Mouse (Mus musculus): ENCODE measurements around the gene Mtus2. TPM values are rescaled to one million over a fixed set of nuclear protein-coding genes. Genes with fewer than 3 reads are reported as not detected.

Mtus2 gene
- polyA plus RNA-seq, 1 experiment from 2014 or later: 6.9 TPM

DNA sequence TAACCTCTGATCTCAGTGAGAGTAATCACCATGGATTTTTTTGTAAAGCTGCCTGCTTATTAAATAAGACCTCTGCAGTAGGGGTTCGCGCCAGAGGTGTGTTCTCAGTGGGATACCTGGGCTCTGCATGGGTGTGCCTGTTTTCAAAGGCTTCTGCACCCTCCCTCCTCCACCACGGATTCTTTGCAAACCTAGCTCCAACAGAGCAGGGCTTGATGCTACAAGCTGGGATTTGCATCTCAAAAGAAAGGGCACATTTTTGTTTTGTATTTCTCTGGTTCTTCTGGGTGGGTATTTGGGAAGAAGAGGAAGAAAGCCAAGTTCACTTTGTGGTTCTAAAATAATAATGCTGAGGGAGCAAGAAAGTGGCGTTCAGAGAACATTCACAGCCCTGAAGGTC, 48.1 kb downstream of the Mtus2 start:
- H3K9ac ChIP-seq (replicated peaks): no peak overlapping the region
- ATAC-seq (ENCODE audit: insufficient number of reproducible peaks, insufficient read depth, low FRiP score, low TSS enrichment, low read depth): no peak
- H3K4me2 ChIP-seq: no peak overlapping the region
- H3K36me3 ChIP-seq: no peaks in the 10 kb centered on the region
- no peaks in the 10 kb centered on the region for H3K27me3 ChIP-seq
- no peak overlapping the region for H3K4me3 ChIP-seq (replicated peaks)
- WGBS: 34% methylated on average over 4 of the region's 4 CpGs
- no peaks in the 10 kb centered on the region for H3K9me3 ChIP-seq
- H3K4me1 ChIP-seq (replicated peaks): no peaks in the 10 kb centered on the region
- no peak overlapping the region for H3K27ac ChIP-seq

DNA sequence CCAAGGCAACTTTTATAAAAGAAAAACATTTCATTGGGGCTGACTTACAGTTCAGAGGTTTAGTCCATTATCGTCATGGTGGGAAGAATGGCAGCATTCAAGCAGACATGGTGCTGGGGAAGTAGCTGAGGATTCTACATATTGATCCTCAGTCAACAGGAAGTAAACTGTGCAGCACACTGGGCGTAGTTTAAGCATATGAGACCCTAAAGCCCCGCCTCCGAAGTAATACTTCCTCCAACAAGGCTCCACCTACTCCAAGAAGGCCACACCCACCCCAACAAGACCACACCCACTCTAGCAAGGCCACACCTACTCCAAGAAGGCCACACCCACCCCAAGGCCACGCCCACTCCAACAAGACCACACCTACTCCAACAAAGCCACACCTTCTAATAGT, 55.0 kb downstream of the Mtus2 start:
- no peak for ATAC-seq (ENCODE audit: insufficient number of reproducible peaks, insufficient read depth, low FRiP score, low TSS enrichment, low read depth)
- Histone ChIP-seq H3K4me1 (replicated peaks) (no peaks in the 10 kb centered on the region), H3K27me3 (no peaks in the 10 kb centered on the region), H3K4me3 (replicated peaks) (no peak overlapping the region), H3K36me3 (no peaks in the 10 kb centered on the region), H3K9ac (replicated peaks) (no peak overlapping the region), H3K4me2 (no peak overlapping the region), H3K27ac (no peak overlapping the region), H3K9me3 (0 out of 2 replicates have a peak, but pooled peaks cover 3% of the 10 kb centered on the region)
- WGBS: 81% methylated on average over 5 of the region's 5 CpGs

DNA sequence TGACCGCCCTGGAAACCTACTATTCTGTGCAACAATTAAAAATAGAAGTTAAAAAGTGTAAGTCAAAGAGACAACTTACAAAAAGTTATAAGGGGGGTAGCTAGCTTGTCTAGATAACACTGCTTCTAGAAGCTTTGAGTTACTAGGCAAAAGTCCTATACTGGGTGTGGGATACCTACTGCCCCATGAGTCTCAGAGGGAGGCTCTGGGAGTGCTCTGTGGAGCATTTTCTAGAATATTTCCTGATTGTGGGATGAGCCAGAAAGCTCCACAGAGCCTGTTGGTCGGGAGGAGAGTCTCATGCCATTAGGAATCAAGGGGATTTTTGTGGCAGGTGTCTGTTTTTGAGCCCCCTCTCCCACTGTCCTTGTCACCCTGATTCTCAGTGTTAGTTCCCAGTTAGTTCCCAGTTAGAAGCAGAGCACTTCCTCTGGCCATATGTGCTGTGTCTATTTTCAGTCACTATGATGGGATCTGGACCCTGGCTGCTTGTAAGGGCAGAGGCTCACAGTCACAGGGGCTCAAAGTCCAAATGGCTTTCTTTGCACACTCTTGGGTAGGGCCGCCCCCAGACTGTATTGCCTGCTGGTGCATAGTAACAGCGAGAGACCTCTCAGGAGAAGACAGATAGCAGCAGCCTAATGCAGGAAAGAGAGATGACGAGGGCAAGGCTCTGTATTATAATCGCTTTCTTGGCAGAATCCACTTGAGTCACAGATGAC, 57.2 kb downstream of the Mtus2 start:
- no peak overlapping the region for H3K4me2 ChIP-seq
- no peak overlapping the region for H3K4me3 ChIP-seq (replicated peaks)
- no peaks in the 10 kb centered on the region for H3K4me1 ChIP-seq (replicated peaks)
- H3K27me3 ChIP-seq: no peaks in the 10 kb centered on the region
- H3K9ac ChIP-seq (replicated peaks): no peak overlapping the region
- H3K9me3 ChIP-seq: peaks cover 3% of the 10 kb centered on the region; the same call in 1 of the 2 replicates
- H3K36me3 ChIP-seq: no peaks in the 10 kb centered on the region
- no peak for ATAC-seq (ENCODE audit: insufficient number of reproducible peaks, insufficient read depth, low FRiP score, low TSS enrichment, low read depth)
- WGBS: 83% methylated on average over 6 of the region's 6 CpGs
- H3K27ac ChIP-seq: no peak overlapping the region

DNA sequence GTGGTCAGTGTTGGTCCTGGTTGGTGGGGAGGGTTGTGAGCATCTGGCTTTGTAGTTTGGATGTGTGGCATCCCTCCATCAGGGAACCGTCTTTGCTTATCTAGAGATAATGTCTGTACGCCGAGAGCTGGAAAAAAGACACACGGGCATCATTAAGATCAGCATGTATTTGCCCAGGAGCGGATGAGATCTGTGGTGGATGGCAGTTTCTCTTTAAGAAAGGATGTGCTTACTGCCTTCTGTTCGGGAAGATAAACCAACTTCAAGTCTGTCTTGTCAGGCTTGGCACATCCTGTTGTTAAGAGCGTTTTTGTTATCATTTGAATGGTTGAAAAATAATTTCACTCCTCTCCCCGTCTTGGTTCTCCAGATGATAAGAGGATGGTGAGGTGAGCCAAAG, 58.3 kb downstream of the Mtus2 start:
- no peaks in the 10 kb centered on the region for H3K27me3 ChIP-seq
- 83% methylated on average over 8 of the region's 8 CpGs for WGBS
- no peak overlapping the region for H3K27ac ChIP-seq
- H3K4me2 ChIP-seq: no peak overlapping the region
- H3K36me3 ChIP-seq: no peaks in the 10 kb centered on the region
- H3K9ac ChIP-seq (replicated peaks): no peak overlapping the region
- no peak for ATAC-seq (ENCODE audit: insufficient number of reproducible peaks, insufficient read depth, low FRiP score, low TSS enrichment, low read depth)
- peaks cover 3% of the 10 kb centered on the region; the same call in 1 of the 2 replicates for H3K9me3 ChIP-seq
- no peak overlapping the region for H3K4me3 ChIP-seq (replicated peaks)
- no peaks in the 10 kb centered on the region for H3K4me1 ChIP-seq (replicated peaks)

DNA sequence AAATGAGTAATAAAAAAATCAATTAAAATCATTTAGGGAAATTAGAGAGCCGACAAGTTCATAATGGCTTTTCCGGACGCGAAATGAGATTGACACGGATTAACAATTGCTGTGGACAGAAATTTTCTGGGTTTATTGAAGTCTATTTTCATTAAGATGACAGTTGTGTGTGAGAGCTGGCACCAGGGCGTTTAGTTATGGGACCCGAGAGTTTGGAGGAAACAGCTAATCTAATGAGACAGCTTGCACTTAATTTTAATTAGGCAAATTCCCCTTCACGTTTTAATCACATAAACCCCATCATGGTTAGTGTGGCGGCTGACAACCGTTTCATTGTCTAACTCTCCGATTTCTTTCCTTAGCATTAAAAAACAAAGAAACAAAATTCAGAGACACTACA, 60.3 kb downstream of the Mtus2 start:
- 85% methylated on average over 11 of the region's 11 CpGs for WGBS
- no peak overlapping the region for H3K27ac ChIP-seq
- no peaks in the 10 kb centered on the region for H3K27me3 ChIP-seq
- no peaks in the 10 kb centered on the region for H3K4me1 ChIP-seq (replicated peaks)
- ATAC-seq (ENCODE audit: insufficient number of reproducible peaks, insufficient read depth, low FRiP score, low TSS enrichment, low read depth): no peak
- peaks cover under 1% of the 10 kb centered on the region; the same call in 1 of the 2 replicates for H3K9me3 ChIP-seq
- H3K4me3 ChIP-seq (replicated peaks): no peak overlapping the region
- no peak overlapping the region for H3K4me2 ChIP-seq
- no peak overlapping the region for H3K9ac ChIP-seq (replicated peaks)
- H3K36me3 ChIP-seq: no peaks in the 10 kb centered on the region

DNA sequence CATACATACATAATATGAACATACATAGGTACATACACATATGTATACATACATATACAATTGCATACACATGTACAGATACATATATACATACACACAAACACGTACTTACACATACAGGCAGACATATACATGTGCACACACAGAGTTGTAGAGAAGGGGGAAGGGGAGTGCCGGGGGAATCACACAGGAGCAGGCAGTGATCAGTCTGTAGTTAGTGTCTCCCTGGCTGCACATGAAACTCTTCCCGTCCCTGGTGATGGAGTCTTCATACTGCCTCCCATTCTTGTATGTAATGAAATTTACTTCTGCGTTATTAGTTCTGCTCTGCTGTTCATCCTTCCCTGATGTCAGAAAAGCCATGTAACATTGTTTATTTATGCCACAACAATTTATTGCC, 65.7 kb downstream of the Mtus2 start:
- ATAC-seq (ENCODE audit: insufficient number of reproducible peaks, insufficient read depth, low FRiP score, low TSS enrichment, low read depth): no peak
- Histone ChIP-seq H3K36me3 (no peaks in the 10 kb centered on the region), H3K27ac (no peak overlapping the region), H3K27me3 (no peaks in the 10 kb centered on the region), H3K4me3 (replicated peaks) (no peak overlapping the region), H3K9ac (replicated peaks) (no peak overlapping the region), H3K9me3 (no peaks in the 10 kb centered on the region; the same call in 1 of the 2 replicates), H3K4me2 (no peak overlapping the region), H3K4me1 (replicated peaks) (peaks cover 7% of the 10 kb centered on the region)
- 90% methylated on average over 4 of the region's 4 CpGs for WGBS

DNA sequence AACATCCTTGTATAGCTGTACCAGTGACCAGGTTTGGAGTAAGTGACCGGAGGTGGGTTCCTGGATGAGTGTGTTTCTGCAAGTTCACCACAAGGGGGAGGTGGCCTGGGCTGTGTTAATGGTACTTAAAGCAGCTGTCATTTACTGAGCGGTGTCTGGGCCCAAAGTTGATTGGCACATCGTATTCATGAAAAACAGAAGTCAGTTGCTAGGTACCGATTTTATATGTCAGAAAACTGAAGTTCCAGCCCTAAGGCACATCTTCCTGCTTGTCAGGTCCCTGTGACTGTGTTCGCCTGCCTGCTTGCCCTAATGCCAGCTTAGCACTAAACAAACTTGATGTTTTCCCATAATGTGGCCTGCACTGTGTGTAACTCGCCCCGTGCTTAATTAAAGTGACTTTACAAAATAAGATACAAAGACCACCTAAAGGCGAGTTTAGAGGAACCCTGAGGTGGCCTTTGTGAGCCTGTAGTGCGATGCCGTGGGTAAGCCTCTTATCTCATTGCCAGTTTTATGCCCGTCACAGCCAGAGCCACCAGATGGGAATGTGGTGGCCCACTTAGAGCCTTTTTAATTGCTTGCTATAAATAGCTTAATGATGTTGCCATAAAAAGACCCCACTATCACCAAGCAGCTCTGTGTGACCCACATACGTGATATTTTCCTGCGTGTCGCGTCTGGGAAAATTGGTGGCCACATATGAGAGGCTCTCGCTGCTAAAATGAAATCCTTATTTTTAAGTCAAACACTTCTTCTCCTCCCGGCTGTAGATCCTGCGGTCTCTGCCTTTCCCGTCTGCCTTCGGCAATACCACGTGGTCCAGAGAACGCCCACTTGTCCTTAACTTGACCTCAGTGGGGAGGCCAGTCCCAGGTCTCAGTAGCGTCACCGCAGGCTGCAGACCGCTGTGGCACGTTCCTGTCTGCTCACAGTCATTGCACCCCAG, 69.6 kb downstream of the Mtus2 start:
- Histone ChIP-seq H3K9me3 (no peaks in the 10 kb centered on the region), H3K4me2 (peak overlapping the region; percentile 34; the same call in 1 of the 2 replicates), H3K27ac (no peak overlapping the region), H3K36me3 (no peaks in the 10 kb centered on the region), H3K27me3 (no peaks in the 10 kb centered on the region), H3K4me3 (replicated peaks) (no peak overlapping the region), H3K9ac (replicated peaks) (no peak overlapping the region), H3K4me1 (replicated peaks) (peaks cover 7% of the 10 kb centered on the region)
- ATAC-seq (ENCODE audit: insufficient number of reproducible peaks, insufficient read depth, low FRiP score, low TSS enrichment, low read depth): peak; percentile 59; the same call in 1 of the 2 replicates
- 36% methylated on average over 26 of the region's 26 CpGs for WGBS

DNA sequence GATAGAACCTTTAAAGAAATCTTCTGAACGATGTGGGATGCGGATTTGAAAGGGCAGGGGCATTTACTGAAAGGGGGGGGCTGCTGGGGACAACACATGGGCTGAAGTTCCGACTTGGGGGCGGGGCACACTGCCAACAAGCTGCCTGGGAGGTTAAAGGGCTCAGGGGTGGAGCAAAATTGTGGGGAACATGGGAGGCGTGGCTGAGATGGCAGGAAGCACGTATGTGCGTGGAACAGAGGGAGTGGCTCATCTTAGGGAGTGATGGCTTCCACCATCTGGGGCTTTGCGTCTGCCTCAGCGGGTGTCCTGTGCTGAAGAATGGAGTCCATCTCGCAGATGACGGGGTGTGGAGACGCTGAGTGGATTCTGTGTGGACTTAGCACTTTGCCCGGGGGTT, 70.9 kb downstream of the Mtus2 start:
- peaks cover 7% of the 10 kb centered on the region for H3K4me1 ChIP-seq (replicated peaks)
- 69% methylated on average over 13 of the region's 13 CpGs for WGBS
- H3K27me3 ChIP-seq: no peaks in the 10 kb centered on the region
- H3K9ac ChIP-seq (replicated peaks): no peak overlapping the region
- H3K4me3 ChIP-seq (replicated peaks): no peak overlapping the region
- no peak overlapping the region for H3K27ac ChIP-seq
- H3K4me2 ChIP-seq: no peak overlapping the region
- H3K36me3 ChIP-seq: no peaks in the 10 kb centered on the region
- no peak for ATAC-seq (ENCODE audit: insufficient number of reproducible peaks, insufficient read depth, low FRiP score, low TSS enrichment, low read depth)
- H3K9me3 ChIP-seq: no peaks in the 10 kb centered on the region

DNA sequence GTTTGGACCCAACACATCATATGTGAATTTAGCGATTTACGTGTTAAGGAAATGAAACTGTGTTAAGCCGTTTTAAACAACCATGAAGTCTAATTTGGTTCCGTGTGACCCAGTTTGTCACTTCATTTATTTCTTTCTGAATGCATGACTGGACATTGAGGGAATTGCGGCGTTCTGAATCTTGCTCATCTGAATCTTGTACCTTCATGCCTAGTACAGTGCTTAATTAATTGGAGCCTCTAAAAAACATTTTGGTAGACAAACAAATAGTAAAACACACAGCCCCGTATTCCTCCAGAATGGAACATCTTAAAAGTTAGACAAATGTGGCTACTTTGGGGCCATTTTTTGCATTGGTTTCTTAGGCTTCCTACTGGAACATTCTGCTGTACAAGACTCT, 84.5 kb downstream of the Mtus2 start:
- H3K27me3 ChIP-seq: no peaks in the 10 kb centered on the region
- no peak overlapping the region for H3K27ac ChIP-seq
- no peak overlapping the region for H3K9ac ChIP-seq (replicated peaks)
- peaks cover 3% of the 10 kb centered on the region; the same call in 1 of the 2 replicates for H3K9me3 ChIP-seq
- H3K4me1 ChIP-seq (replicated peaks): no peaks in the 10 kb centered on the region
- WGBS: 92% methylated on average over 7 of the region's 7 CpGs
- ATAC-seq (ENCODE audit: insufficient number of reproducible peaks, insufficient read depth, low FRiP score, low TSS enrichment, low read depth): no peak
- no peaks in the 10 kb centered on the region for H3K36me3 ChIP-seq
- H3K4me2 ChIP-seq: no peak overlapping the region
- no peak overlapping the region for H3K4me3 ChIP-seq (replicated peaks)

DNA sequence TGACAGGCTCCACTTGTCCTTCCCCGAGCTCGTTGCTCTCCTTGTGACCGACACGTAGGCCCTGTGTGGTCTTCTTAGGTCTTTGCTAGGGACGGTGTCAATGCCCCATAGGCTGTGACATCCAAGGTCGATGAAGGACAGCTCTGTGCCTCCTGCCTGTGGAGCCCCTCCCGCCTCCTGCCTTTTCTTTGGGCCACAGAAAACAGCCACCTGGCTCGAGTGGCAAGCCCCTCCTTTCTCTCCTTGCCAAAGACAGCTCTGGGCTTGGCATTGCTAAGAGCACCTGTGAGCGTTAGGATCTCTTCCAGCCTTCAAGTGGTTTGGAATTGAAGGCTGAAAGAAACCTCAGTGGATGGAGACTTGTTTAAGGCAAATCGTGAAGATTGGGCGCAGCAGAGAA, 91.1 kb downstream of the Mtus2 start:
- no peaks in the 10 kb centered on the region for H3K36me3 ChIP-seq
- no peak for ATAC-seq (ENCODE audit: insufficient number of reproducible peaks, insufficient read depth, low FRiP score, low TSS enrichment, low read depth)
- H3K9ac ChIP-seq (replicated peaks): no peak overlapping the region
- WGBS: 78% methylated on average over 11 of the region's 11 CpGs
- peaks cover 3% of the 10 kb centered on the region; the same call in 1 of the 2 replicates for H3K9me3 ChIP-seq
- H3K4me3 ChIP-seq (replicated peaks): no peak overlapping the region
- no peaks in the 10 kb centered on the region for H3K4me1 ChIP-seq (replicated peaks)
- H3K4me2 ChIP-seq: no peak overlapping the region
- H3K27me3 ChIP-seq: no peaks in the 10 kb centered on the region
- H3K27ac ChIP-seq: no peak overlapping the region

DNA sequence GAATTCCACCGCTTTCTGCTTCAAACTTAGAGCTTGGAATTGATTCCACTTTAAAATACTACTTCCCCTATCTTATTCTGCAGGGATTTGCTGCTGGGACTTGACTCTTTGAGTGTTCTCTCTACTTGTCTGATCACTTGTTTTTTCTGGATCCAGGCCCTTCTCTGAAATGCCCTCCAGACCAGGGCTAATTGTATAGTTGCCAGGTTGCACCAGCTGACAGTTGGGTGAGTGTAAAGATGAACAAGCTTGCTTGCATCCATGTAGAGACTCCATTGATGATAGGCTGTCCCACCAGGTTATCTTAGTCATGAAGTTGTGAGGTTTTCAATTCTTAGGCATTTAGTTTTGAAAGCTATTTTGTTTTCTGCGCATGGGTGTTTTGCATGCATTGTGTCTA, 92.2 kb downstream of the Mtus2 start:
- Histone ChIP-seq H3K9me3 (0 out of 2 replicates have a peak, but pooled peaks cover 3% of the 10 kb centered on the region), H3K27ac (no peak overlapping the region), H3K27me3 (no peaks in the 10 kb centered on the region), H3K36me3 (no peaks in the 10 kb centered on the region), H3K9ac (replicated peaks) (no peak overlapping the region), H3K4me2 (no peak overlapping the region), H3K4me1 (replicated peaks) (no peaks in the 10 kb centered on the region), H3K4me3 (replicated peaks) (no peak overlapping the region)
- 88% methylated on average over 2 of the region's 2 CpGs for WGBS
- no peak for ATAC-seq (ENCODE audit: insufficient number of reproducible peaks, insufficient read depth, low FRiP score, low TSS enrichment, low read depth)

All from limb, embryonic 12.5 days (tissue).